Mouse (Mus musculus): Measurements from ENCODE around the gene Kctd15. TPM values are rescaled to one million over a fixed set of nuclear protein-coding genes. Genes with fewer than 3 reads are reported as not detected.

The Kctd15 gene
- polyA plus RNA-seq, 1 experiment from 2014 or later: 37.0 TPM

DNA sequence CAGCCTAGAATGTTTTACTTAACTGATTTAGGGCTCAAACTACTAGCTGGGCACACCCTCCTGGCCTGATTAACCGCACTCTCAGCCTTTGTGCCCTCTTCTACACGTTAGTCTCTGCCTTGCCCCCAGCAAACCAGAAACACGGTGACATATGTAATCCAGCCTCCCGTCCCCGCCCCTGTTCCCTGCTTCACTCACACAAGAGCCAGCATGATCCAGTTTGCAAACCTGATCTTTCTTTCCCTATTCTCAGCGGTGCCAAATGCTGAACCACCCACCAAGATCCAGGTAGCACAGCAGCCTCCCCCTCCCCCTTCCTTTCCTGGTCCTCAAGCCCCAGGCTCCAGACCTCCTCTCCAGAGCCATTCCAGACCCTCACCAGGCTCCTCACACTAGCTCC is 13.2 kb downstream of the Kctd15 start:
- Histone ChIP-seq H3K27ac (peak overlapping the region; percentile 18), H3K36me3 (peaks cover 97% of the 10 kb centered on the region)
- ATAC-seq (replicated peaks; ENCODE audit: low FRiP score): no peak

GRCm38 (mm10) chr7:34641968-34642367 is 14.6 kb downstream of the Kctd15 start:
- Histone ChIP-seq H3K9me3 (replicated peaks) (no peaks in the 10 kb centered on the region), H3K27ac (no peak overlapping the region), H3K9ac (no peak overlapping the region), H3K27me3 (no peaks in the 10 kb centered on the region), H3K4me2 (no peak overlapping the region), H3K36me3 (peaks cover 83% of the 10 kb centered on the region), H3K4me1 (peaks cover 16% of the 10 kb centered on the region), H3K4me3 (replicated peaks) (no peak overlapping the region)
- WGBS: 87% methylated on average over 13 of the region's 13 CpGs
- ATAC-seq (replicated peaks; ENCODE audit: low FRiP score): no peak

More for the DNA sequence above, 13.2 kb downstream of the Kctd15 start:
- no peak overlapping the region for H3K9ac ChIP-seq
- H3K4me1 ChIP-seq: peaks cover 21% of the 10 kb centered on the region
- WGBS: 46% methylated on average over 6 of the region's 6 CpGs
- no peaks in the 10 kb centered on the region for H3K9me3 ChIP-seq (replicated peaks)
- H3K27me3 ChIP-seq: no peaks in the 10 kb centered on the region
- H3K4me2 ChIP-seq: no peak overlapping the region
- H3K4me3 ChIP-seq (replicated peaks): no peak overlapping the region

DNA sequence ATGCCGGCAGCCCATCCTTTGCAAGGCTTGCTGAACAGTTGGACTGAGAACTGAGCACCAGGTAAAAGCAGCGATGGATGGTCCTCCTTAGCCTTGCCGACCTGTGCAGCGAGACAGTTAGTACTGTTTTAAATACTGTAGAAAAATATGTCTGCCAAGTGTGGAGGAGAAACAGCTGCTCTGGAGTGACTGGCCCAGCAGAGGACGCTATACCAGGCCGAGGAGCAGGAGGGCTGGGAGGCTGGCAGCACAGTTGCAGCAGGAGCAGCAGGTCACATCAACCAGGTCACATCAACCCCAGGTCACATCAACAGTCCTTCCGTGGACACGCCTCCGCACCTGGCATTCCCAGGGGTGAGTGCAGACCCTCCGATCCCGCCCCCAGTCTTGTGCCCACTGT is 16.7 kb downstream of the Kctd15 start:
- WGBS: 79% methylated on average over 11 of the region's 11 CpGs
- no peak overlapping the region for H3K4me3 ChIP-seq (replicated peaks)
- peaks cover 61% of the 10 kb centered on the region for H3K36me3 ChIP-seq
- H3K4me1 ChIP-seq: peaks cover 14% of the 10 kb centered on the region
- H3K27ac ChIP-seq: no peak overlapping the region
- H3K27me3 ChIP-seq: no peaks in the 10 kb centered on the region
- H3K9ac ChIP-seq: no peak overlapping the region
- ATAC-seq (replicated peaks; ENCODE audit: low FRiP score): no peak
- H3K9me3 ChIP-seq (replicated peaks): no peaks in the 10 kb centered on the region
- no peak overlapping the region for H3K4me2 ChIP-seq

- Histone ChIP-seq H3K4me1 (peaks cover 3% of the 10 kb centered on the region; the same call in 1 of the 2 replicates), H3K27me3 (no peaks in the 10 kb centered on the region), H3K36me3 (peaks cover 31% of the 10 kb centered on the region), H3K9me3 (replicated peaks) (no peaks in the 10 kb centered on the region), H3K27ac (no peak overlapping the region), H3K4me2 (no peak overlapping the region), H3K9ac (no peak overlapping the region), H3K4me3 (replicated peaks) (no peak overlapping the region)
- no peak for ATAC-seq (replicated peaks; ENCODE audit: low FRiP score)
- 84% methylated on average over 4 of the region's 4 CpGs for WGBS
These were observed 19.9 kb downstream of the Kctd15 start for GRCm38 (mm10) chr7:34636661-34637060.

DNA sequence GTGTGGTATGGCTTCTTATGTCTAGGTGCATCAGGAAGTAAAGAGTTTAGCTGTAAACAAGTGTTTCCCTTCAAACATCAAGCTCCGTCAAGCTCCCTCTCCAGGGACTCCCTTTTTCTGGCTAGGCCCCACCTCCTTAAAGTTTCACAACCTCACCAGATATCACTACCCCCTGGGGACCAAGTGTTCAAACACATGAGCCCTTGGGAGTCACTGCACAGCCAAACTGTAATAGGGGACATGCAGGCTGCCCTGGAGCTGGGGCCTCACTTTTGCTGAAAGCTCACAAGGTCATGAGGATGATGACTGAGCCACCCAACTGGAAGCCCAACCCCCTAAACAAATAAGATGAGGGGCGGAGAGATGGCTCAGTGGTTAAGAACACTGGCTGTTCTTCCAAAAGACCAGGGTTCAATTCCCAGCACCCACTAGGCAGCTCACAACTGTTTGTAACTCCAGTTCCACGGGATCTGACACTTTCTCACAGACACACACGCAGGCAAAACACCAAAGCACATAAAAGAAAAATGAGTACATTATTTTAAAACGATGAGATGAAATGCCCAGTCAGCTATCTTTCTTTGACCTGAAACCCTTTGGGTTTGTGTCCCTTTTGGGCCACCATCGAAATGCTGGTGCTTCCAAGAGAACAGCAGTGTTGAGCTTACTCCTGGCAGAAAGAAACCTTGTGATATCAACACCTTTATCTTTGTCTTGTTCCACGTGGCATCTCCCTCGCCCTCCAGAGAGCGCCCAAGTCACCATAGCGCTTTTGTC is 23.4 kb downstream of the Kctd15 start:
- no peak for ATAC-seq (replicated peaks; ENCODE audit: low FRiP score)
- H3K4me2 ChIP-seq: no peak overlapping the region
- WGBS: 84% methylated on average over 10 of the region's 10 CpGs

GRCm38 (mm10) chr7:34630211-34631085 is 26.1 kb downstream of the Kctd15 start:
- Histone ChIP-seq H3K27me3 (no peaks in the 10 kb centered on the region), H3K9me3 (replicated peaks) (no peaks in the 10 kb centered on the region), H3K4me1 (peaks cover 20% of the 10 kb centered on the region), H3K9ac (peak overlapping the region; percentile 62), H3K36me3 (no peaks in the 10 kb centered on the region), H3K4me2 (peak overlapping the region; percentile 85), H3K27ac (peak overlapping the region; percentile 89), H3K4me3 (replicated peaks) (peak overlapping the region; percentile 52)
- ATAC-seq (replicated peaks; ENCODE audit: low FRiP score): peak; percentile 92
- under 1% methylated on average over 34 of the region's 34 CpGs for WGBS

More for the DNA sequence above, 23.4 kb downstream of the Kctd15 start:
- Histone ChIP-seq H3K9ac (no peak overlapping the region), H3K36me3 (no peaks in the 10 kb centered on the region), H3K27ac (no peak overlapping the region), H3K4me1 (peaks cover 20% of the 10 kb centered on the region), H3K27me3 (no peaks in the 10 kb centered on the region), H3K9me3 (replicated peaks) (no peaks in the 10 kb centered on the region), H3K4me3 (replicated peaks) (no peak overlapping the region)

- peak overlapping the region; percentile 85 for H3K4me2 ChIP-seq
- 29% methylated on average over 8 of the region's 8 CpGs for WGBS
- ATAC-seq (replicated peaks; ENCODE audit: low FRiP score): peak; percentile 26
These were observed 26.8 kb downstream of the Kctd15 start for GRCm38 (mm10) chr7:34629702-34630210.

DNA sequence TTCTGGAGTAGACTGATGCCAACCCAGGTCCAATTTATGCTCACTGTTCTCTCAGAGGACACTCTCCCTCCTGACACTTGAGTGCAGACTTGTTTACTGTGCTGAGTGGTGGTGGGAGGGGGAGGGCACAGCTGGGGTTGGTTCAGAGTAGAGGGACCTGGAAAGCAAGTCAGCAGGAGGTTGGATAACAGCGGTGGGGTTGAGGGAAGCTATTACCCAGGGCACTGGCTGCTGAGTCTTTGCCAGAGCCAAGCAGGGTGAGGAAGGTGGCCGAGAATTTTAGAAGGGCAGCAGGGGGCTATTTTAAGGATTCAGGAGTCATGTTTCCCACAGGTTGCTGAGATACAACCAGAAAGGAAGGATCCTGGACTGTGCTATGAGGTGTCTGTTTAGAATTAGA is 36.1 kb downstream of the Kctd15 start:
- Histone ChIP-seq H3K4me1 (no peaks in the 10 kb centered on the region), H3K9me3 (replicated peaks) (no peaks in the 10 kb centered on the region), H3K4me3 (replicated peaks) (no peak overlapping the region), H3K9ac (no peak overlapping the region), H3K27ac (no peak overlapping the region), H3K27me3 (no peaks in the 10 kb centered on the region), H3K36me3 (no peaks in the 10 kb centered on the region), H3K4me2 (no peak overlapping the region)
- no peak for ATAC-seq (replicated peaks; ENCODE audit: low FRiP score)
- 55% methylated on average over 2 of the region's 2 CpGs for whole genome bisulfite sequencing

More at GRCm38 (mm10) chr7:34629702-34630210, 26.8 kb downstream of the Kctd15 start:
- H3K27me3 ChIP-seq: no peaks in the 10 kb centered on the region
- H3K4me1 ChIP-seq: peaks cover 20% of the 10 kb centered on the region
- peak overlapping the region; percentile 52 for H3K4me3 ChIP-seq (replicated peaks)
- no peaks in the 10 kb centered on the region for H3K36me3 ChIP-seq
- peak overlapping the region; percentile 89 for H3K27ac ChIP-seq
- H3K9me3 ChIP-seq (replicated peaks): no peaks in the 10 kb centered on the region
- H3K9ac ChIP-seq: peak overlapping the region; percentile 62

GRCm38 (mm10) chr7:34618141-34618890 is 38.2 kb downstream of the Kctd15 start:
- H3K9me3 ChIP-seq (replicated peaks): no peaks in the 10 kb centered on the region
- H3K27me3 ChIP-seq: no peaks in the 10 kb centered on the region
- WGBS: 79% methylated on average over 11 of the region's 11 CpGs
- H3K27ac ChIP-seq: no peak overlapping the region
- ATAC-seq (replicated peaks; ENCODE audit: low FRiP score): no peak
- H3K4me1 ChIP-seq: no peaks in the 10 kb centered on the region
- no peak overlapping the region for H3K4me3 ChIP-seq (replicated peaks)
- H3K4me2 ChIP-seq: no peak overlapping the region
- H3K36me3 ChIP-seq: no peaks in the 10 kb centered on the region
- H3K9ac ChIP-seq: no peak overlapping the region

DNA sequence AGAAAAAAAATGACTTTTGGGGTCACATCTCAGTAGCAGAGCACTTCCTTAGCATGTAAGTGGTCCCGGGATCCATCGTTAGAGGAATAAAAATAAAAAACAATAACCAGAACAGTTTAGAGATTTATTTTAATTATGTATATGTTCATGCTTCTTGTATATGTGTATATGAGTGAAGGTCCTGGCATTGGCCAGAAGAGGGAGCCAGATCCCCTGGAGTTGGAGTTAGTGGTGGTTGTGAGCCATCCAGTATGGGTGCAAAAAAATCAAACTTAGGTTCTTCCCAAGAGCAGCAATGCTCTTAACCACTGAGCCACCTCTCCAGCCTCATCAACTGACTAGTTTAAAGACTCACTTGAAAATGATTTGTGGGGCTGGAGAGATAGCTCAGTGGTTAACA is 40.3 kb downstream of the Kctd15 start:
- H3K27ac ChIP-seq: no peak overlapping the region
- 86% methylated on average over 2 of the region's 2 CpGs for WGBS
- no peak overlapping the region for H3K4me3 ChIP-seq (replicated peaks)
- H3K36me3 ChIP-seq: no peaks in the 10 kb centered on the region
- no peak for ATAC-seq (replicated peaks; ENCODE audit: low FRiP score)
- H3K4me1 ChIP-seq: no peaks in the 10 kb centered on the region
- H3K9me3 ChIP-seq (replicated peaks): no peaks in the 10 kb centered on the region
- no peak overlapping the region for H3K9ac ChIP-seq
- H3K27me3 ChIP-seq: no peaks in the 10 kb centered on the region
- no peak overlapping the region for H3K4me2 ChIP-seq

GRCm38 (mm10) chr7:34610445-34610844 is 46.1 kb downstream of the Kctd15 start:
- no peaks in the 10 kb centered on the region for H3K27me3 ChIP-seq
- no peak overlapping the region for H3K9ac ChIP-seq
- H3K4me1 ChIP-seq: peaks cover 25% of the 10 kb centered on the region
- H3K4me2 ChIP-seq: no peak overlapping the region
- H3K27ac ChIP-seq: no peak overlapping the region
- no peak for ATAC-seq (replicated peaks; ENCODE audit: low FRiP score)
- no peak overlapping the region for H3K4me3 ChIP-seq (replicated peaks)
- H3K9me3 ChIP-seq (replicated peaks): no peaks in the 10 kb centered on the region
- no peaks in the 10 kb centered on the region for H3K36me3 ChIP-seq
- WGBS: 50% methylated on average over 6 of the region's 6 CpGs
